Mouse (Mus musculus): ENCODE data around the gene Rnf41. TPM values are rescaled to one million over a fixed set of nuclear protein-coding genes. Genes with fewer than 3 reads are reported as not detected.
A peak's percentile ranks its signal among the peaks of the same experiment; 100 is the strongest.

Rnf41 gene
- polyA plus RNA-seq, 1 experiment from 2014 or later, result 42.3 TPM

- peak overlapping the region; percentile 97 for H3K4me2 ChIP-seq (replicated peaks)
- H3K27me3 ChIP-seq, result no peaks in the 10 kb centered on the region
- no peak for ATAC-seq (ENCODE audit: low FRiP score, low read depth)
- H3K4me3 ChIP-seq, result peak overlapping the region; percentile 91
- WGBS, result 33% methylated on average over 4 of the region's 4 CpGs
- peaks cover 44% of the 10 kb centered on the region for H3K36me3 ChIP-seq
- peaks cover 36% of the 10 kb centered on the region for H3K4me1 ChIP-seq
- H3K9ac ChIP-seq, result peak overlapping the region; percentile 87
- no peaks in the 10 kb centered on the region for H3K9me3 ChIP-seq
- peak overlapping the region; percentile 92 for H3K27ac ChIP-seq
Measured at GRCm38 (mm10) chr10:128410560-128410845, 954 bp upstream of the Rnf41 start.

DNA sequence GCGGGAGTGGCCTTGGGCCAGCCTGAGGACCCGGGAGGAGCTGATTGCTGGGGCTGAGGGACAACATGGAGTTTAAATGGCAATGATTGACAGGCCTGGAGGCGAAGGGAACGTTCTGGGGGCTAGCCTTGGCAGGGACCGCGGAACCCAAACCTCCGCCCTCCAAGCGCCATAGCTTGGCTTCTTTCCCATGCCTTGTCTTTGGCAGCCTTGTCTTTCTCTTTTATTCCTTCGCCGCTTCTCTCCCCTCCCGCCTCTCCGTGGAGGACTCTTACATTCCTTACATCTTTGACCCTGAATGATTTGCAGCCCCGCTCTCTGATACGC is 561 bp downstream of the Rnf41 start:
- peaks cover 46% of the 10 kb centered on the region for H3K36me3 ChIP-seq
- 2% methylated on average over 14 of the region's 14 CpGs for WGBS
- H3K9ac ChIP-seq, result peak overlapping the region; percentile 90
- peaks cover 36% of the 10 kb centered on the region for H3K4me1 ChIP-seq
- H3K27ac ChIP-seq, result peak overlapping the region; percentile 92
- no peak for ATAC-seq (ENCODE audit: low FRiP score, low read depth)
- no peaks in the 10 kb centered on the region for H3K27me3 ChIP-seq
- no peaks in the 10 kb centered on the region for H3K9me3 ChIP-seq
- H3K4me2 ChIP-seq (replicated peaks), result peak overlapping the region; percentile 97
- H3K4me3 ChIP-seq, result peak overlapping the region; percentile 91

DNA sequence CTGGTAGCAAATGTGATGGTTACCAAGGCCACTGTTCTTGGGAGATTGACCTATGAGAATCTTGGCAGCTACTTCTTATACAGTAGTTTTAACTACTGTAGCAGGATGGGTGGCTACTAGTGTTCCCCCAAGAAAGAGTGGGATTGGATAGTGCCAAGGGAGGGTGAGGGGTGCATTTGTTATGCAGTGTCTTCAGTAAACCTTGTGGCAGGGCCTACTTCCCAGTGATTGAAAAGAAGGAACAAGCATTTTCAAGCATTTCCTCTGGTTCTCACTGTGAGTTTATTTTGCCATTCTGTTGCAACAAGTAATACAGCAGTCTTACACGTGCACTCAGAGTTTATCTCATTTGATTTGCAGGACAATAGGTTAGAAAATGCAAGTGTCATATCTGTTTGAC is 1.1 kb downstream of the Rnf41 start:
- peak overlapping the region; percentile 90 for H3K9ac ChIP-seq

DNA sequence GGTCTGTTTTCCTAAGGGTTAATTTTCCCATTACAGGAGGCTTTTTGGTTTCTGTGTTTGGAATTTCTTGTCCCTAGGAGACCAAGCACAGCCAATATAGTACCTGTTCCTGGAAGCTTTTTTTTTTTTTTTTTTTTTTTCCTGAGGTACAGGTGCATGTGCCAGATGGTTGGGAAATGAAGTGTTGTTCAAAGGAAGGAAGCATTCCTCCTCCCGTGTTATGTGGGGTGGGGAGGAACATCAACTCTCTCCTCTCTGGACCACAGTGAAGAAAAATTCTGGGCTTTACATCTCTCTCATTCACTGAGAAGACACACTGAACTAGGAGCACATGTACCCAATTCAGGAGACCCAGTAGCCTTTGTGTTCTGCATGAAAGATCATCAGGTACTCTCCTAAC is 1.6 kb downstream of the Rnf41 start:
- Histone ChIP-seq H3K36me3 (peaks cover 49% of the 10 kb centered on the region), H3K9me3 (no peaks in the 10 kb centered on the region), H3K27ac (no peak overlapping the region), H3K4me3 (peak overlapping the region; percentile 91), H3K4me1 (peaks cover 36% of the 10 kb centered on the region), H3K27me3 (no peaks in the 10 kb centered on the region), H3K4me2 (replicated peaks) (peak overlapping the region; percentile 97), H3K9ac (peak overlapping the region; percentile 90; the same call in 1 of the 2 replicates)
- 70% methylated on average over 1 of the region's 1 CpGs for WGBS
- no peak for ATAC-seq (ENCODE audit: low FRiP score, low read depth)

More for the DNA sequence above, 1.1 kb downstream of the Rnf41 start:
- H3K4me1 ChIP-seq, result peaks cover 36% of the 10 kb centered on the region
- peak overlapping the region; percentile 97 for H3K4me2 ChIP-seq (replicated peaks)
- H3K4me3 ChIP-seq, result peak overlapping the region; percentile 91
- peaks cover 48% of the 10 kb centered on the region for H3K36me3 ChIP-seq
- H3K27ac ChIP-seq, result peak overlapping the region; percentile 92; the same call in 1 of the 2 replicates
- WGBS, result 59% methylated on average over 1 of the region's 1 CpGs
- H3K9me3 ChIP-seq, result no peaks in the 10 kb centered on the region
- no peaks in the 10 kb centered on the region for H3K27me3 ChIP-seq
- ATAC-seq (ENCODE audit: low FRiP score, low read depth), result no peak

DNA sequence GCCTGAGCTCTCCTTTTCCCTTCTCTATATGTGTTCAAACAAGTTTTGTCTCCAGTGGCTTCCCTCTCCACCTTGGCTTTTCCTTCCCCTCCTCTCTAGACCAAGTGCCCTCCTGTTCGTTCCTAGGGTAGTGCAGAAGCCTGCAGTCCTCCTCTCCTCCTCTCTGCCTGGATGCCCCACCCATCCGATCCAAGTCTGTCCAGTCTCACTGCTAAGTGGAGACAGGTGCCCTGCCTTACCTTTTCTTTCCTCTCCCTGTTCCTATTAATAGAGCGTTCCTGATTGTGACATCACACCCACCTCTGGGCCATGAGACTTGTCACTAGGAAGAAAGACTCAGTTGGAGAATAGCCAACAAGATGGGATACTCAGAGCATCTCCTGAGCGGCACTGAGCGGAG is 3.4 kb downstream of the Rnf41 start:
- Histone ChIP-seq H3K27ac (no peak overlapping the region), H3K4me2 (replicated peaks) (no peak overlapping the region), H3K9me3 (no peaks in the 10 kb centered on the region), H3K9ac (no peak overlapping the region), H3K4me3 (no peak overlapping the region), H3K4me1 (peaks cover 28% of the 10 kb centered on the region), H3K36me3 (peaks cover 65% of the 10 kb centered on the region), H3K27me3 (no peaks in the 10 kb centered on the region)
- no peak for ATAC-seq (ENCODE audit: low FRiP score, low read depth)
- WGBS, result 90% methylated on average over 5 of the region's 5 CpGs

DNA sequence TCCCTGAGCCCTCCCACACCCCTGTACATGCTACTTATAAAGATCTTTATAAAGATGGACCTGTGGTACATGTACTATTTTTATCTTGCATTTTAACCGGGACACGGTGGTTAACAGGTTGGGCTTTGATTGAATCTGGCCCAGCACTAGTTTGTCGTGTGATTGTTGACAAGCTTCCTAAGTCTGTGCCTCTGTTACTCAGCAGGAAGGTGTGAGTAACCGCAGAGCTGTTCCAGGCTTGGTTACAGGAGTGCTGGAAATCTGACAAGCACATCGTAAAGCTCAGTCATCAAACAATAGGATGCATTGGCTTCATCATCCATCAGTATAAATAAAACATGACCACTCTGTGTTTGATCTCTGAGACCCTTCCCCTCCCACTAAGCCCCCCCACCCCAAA is 11.0 kb downstream of the Rnf41 start:
- ATAC-seq (ENCODE audit: low FRiP score, low read depth), result no peak
- no peak overlapping the region for H3K27ac ChIP-seq
- H3K9ac ChIP-seq, result no peak overlapping the region
- WGBS, result 60% methylated on average over 5 of the region's 5 CpGs
- H3K27me3 ChIP-seq, result no peaks in the 10 kb centered on the region
- H3K4me1 ChIP-seq, result no peaks in the 10 kb centered on the region
- no peak overlapping the region for H3K4me3 ChIP-seq
- no peaks in the 10 kb centered on the region for H3K9me3 ChIP-seq
- peaks cover 85% of the 10 kb centered on the region for H3K36me3 ChIP-seq
- H3K4me2 ChIP-seq (replicated peaks), result no peak overlapping the region

GRCm38 (mm10) chr10:128424604-128425003 is 13.1 kb downstream of the Rnf41 start:
- H3K4me3 ChIP-seq, result no peak overlapping the region
- H3K4me2 ChIP-seq (replicated peaks), result no peak overlapping the region
- H3K27me3 ChIP-seq, result no peaks in the 10 kb centered on the region
- H3K27ac ChIP-seq, result no peak overlapping the region
- 39% methylated on average over 7 of the region's 7 CpGs for WGBS
- no peaks in the 10 kb centered on the region for H3K9me3 ChIP-seq
- ATAC-seq (ENCODE audit: low FRiP score, low read depth), result no peak
- peaks cover 80% of the 10 kb centered on the region for H3K36me3 ChIP-seq
- no peak overlapping the region for H3K9ac ChIP-seq
- H3K4me1 ChIP-seq, result no peaks in the 10 kb centered on the region

DNA sequence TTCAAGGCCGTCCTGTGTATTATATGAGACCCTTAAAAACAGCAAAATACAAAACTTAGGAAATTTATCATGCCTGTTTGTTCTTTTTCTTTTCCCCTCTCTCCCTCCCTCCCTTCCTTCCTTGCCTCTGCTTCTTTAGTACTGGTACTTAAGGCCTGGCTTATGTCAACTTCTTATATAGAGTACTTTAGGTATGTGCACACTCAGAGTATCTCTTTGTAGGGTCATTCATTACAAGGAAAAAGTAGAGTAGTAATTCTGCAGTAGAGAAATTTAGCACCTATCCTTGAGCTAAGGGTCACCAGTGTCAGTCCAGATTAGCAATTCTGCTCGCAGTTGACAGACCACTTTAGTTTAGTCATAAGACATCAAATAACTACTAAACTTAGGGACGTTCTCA is 13.8 kb downstream of the Rnf41 start:
- Histone ChIP-seq H3K4me2 (replicated peaks) (no peak overlapping the region), H3K27ac (no peak overlapping the region), H3K9ac (no peak overlapping the region), H3K27me3 (no peaks in the 10 kb centered on the region), H3K4me1 (no peaks in the 10 kb centered on the region), H3K9me3 (no peaks in the 10 kb centered on the region), H3K4me3 (no peak overlapping the region), H3K36me3 (peaks cover 80% of the 10 kb centered on the region)
- WGBS, result 81% methylated on average over 3 of the region's 3 CpGs
- ATAC-seq (ENCODE audit: low FRiP score, low read depth), result no peak

DNA sequence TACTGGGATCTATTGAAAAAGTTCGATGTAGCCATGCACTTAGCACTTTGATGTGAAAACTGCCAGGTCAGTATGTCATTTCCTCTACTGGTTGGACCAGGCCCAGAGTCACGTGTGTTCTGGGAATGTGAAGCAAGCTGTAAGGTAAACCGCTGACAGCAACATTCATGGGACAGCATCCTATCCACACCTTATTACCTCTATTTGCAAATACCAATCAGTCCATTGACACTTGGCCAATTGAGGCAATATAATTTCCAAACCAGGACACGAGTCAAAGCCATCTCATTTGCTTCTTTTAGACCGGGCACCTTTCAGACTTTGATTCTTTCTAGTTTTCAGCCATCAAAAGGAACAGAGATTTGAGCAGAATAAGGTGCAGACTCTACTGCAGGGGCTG is 17.6 kb downstream of the Rnf41 start:
- H3K36me3 ChIP-seq, result peaks cover 67% of the 10 kb centered on the region
- ATAC-seq (ENCODE audit: low FRiP score, low read depth), result no peak
- no peak overlapping the region for H3K4me2 ChIP-seq (replicated peaks)
- H3K4me1 ChIP-seq, result no peaks in the 10 kb centered on the region
- H3K27me3 ChIP-seq, result no peaks in the 10 kb centered on the region
- H3K27ac ChIP-seq, result no peak overlapping the region
- 90% methylated on average over 5 of the region's 5 CpGs for WGBS
- no peaks in the 10 kb centered on the region for H3K9me3 ChIP-seq
- no peak overlapping the region for H3K9ac ChIP-seq
- no peak overlapping the region for H3K4me3 ChIP-seq

GRCm38 (mm10) chr10:128429454-128429853 is 18.0 kb downstream of the Rnf41 start:
- H3K9me3 ChIP-seq, result no peaks in the 10 kb centered on the region
- H3K36me3 ChIP-seq, result peaks cover 68% of the 10 kb centered on the region
- H3K27ac ChIP-seq, result no peak overlapping the region
- 82% methylated on average over 4 of the region's 4 CpGs for WGBS
- no peaks in the 10 kb centered on the region for H3K27me3 ChIP-seq
- H3K4me3 ChIP-seq, result no peak overlapping the region
- no peak overlapping the region for H3K9ac ChIP-seq
- no peak for ATAC-seq (ENCODE audit: low FRiP score, low read depth)
- no peaks in the 10 kb centered on the region for H3K4me1 ChIP-seq
- H3K4me2 ChIP-seq (replicated peaks), result no peak overlapping the region

DNA sequence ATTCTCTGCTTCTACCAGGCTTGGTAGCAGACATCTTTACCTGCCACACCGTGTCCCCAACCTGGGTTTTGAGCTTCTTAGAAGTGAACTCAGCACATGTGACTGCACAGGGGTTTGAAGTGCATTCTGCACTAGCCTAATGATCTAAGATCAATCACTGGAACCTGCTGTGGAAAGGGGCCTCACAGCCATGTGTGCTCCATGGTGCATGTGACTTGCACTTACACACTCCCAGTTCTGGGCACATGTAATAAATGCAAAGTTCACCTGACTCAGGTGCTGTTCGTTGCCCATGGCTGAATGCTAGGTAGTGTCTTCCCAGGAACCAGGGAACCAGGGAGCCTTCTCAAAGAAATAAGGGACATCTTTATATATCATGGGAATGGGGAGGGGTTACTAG is 22.0 kb downstream of the Rnf41 start:
- WGBS, result 95% methylated on average over 2 of the region's 2 CpGs
- Histone ChIP-seq H3K4me1 (no peaks in the 10 kb centered on the region), H3K4me3 (no peak overlapping the region), H3K9me3 (no peaks in the 10 kb centered on the region), H3K4me2 (replicated peaks) (no peak overlapping the region), H3K27ac (no peak overlapping the region), H3K36me3 (peaks cover 86% of the 10 kb centered on the region), H3K27me3 (no peaks in the 10 kb centered on the region), H3K9ac (no peak overlapping the region)
- ATAC-seq (ENCODE audit: low FRiP score, low read depth), result no peak

DNA sequence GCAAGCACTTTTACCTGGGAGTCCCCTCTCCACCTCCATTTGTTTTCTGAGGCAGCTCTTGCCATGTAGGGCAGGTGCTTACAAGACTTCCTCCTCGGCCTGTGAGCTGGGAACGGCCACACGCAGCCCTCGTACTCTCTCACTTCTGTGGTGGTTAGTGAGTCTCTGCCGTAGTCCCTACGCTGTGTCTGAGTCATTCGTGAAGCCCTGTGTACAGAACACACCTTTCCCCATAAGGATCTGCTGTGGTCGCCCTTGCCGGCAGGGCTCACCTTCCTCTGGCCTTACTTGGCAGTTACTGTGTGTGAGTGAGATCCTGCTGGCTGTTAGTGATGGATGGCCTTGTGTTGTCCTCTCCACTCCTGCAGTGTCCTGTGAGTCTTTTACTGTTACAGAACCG is 23.2 kb downstream of the Rnf41 start:
- Histone ChIP-seq H3K9ac (no peak overlapping the region), H3K9me3 (no peaks in the 10 kb centered on the region), H3K4me1 (no peaks in the 10 kb centered on the region), H3K36me3 (peaks cover 85% of the 10 kb centered on the region), H3K4me3 (no peak overlapping the region), H3K4me2 (replicated peaks) (no peak overlapping the region), H3K27ac (no peak overlapping the region), H3K27me3 (no peaks in the 10 kb centered on the region)
- 89% methylated on average over 10 of the region's 10 CpGs for WGBS
- no peak for ATAC-seq (ENCODE audit: low FRiP score, low read depth)

DNA sequence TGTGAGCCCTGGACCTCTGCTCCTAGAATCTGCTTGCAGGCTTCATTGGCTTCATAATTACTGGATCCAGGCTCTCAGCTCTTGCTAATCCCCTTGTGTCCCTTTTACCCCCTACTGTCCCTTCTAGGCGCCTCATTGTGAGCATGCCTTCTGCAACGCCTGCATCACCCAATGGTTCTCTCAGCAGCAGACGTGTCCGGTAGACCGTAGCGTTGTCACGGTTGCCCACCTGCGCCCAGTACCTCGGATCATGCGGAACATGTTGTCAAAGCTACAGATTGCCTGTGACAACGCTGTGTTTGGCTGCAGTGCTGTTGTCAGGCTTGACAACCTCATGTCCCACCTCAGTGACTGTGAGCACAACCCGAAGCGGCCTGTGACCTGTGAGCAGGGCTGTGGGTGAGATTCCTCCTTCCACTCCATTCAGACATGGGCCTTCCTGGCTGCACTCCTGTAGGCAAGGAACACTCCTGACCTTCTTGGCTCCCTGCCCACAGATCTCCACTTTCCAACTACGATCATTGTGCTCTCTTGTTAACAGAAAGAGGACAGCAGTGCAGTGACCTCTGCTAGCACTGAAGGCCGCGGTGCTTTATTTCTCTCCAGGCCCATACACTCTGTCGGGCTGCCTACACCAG is 23.8 kb downstream of the Rnf41 start:
- 90% methylated on average over 17 of the region's 17 CpGs for WGBS

More for the DNA sequence above, 23.8 kb downstream of the Rnf41 start:
- H3K4me3 ChIP-seq, result no peak overlapping the region
- H3K36me3 ChIP-seq, result peaks cover 85% of the 10 kb centered on the region
- no peaks in the 10 kb centered on the region for H3K9me3 ChIP-seq
- no peak for ATAC-seq (ENCODE audit: low FRiP score, low read depth)
- H3K9ac ChIP-seq, result no peak overlapping the region
- H3K27me3 ChIP-seq, result no peaks in the 10 kb centered on the region
- H3K4me1 ChIP-seq, result no peaks in the 10 kb centered on the region
- H3K27ac ChIP-seq, result no peak overlapping the region
- no peak overlapping the region for H3K4me2 ChIP-seq (replicated peaks)

Measured in limb, embryonic 13.5 days (tissue).